Mouse (Mus musculus) megakaryocyte, embryonic 14.5 days (primary cell): ENCODE data around the gene Hist1h2bh.

ENCODE experiments used
- FLI1 ChIP-seq: IDR thresholded peaks from 2 replicates; pipeline ENCODE4 v1.6.1; 2012; ENCODE audit warnings: low read length, inconsistent platforms, mixed read lengths
- GATA1 ChIP-seq: IDR thresholded peaks from 3 replicates; pipeline ENCODE4 v1.6.1; 2012; ENCODE audit warnings: mixed read lengths, low read length, inconsistent platforms, borderline replicate concordance

- no peak for TF ChIP-seq GATA1
- no peak for TF ChIP-seq FLI1
Measured at GRCm38 (mm10) chr13:23591206-23591605, 48.0 kb upstream of the Hist1h2bh start.
